Mouse (Mus musculus): Measurements from ENCODE around the gene Six5.

The Six5 gene

GRCm38 (mm10) chr7:19075723-19076585 lies 18.4 kb upstream of the Six5 start, which contains the start of gene Dmwd:
Gene Dmwd, plus strand, starts transcription at chr7:19076227.
- DNase-seq (ENCODE audit: low read depth) = peak; percentile 84

GRCm38 (mm10) chr7:19076586-19076991 lies 17.8 kb upstream of the Six5 start:
- peak; percentile 50 for DNase-seq (ENCODE audit: low read depth)

GRCm38 (mm10) chr7:19077761-19078160 lies 16.6 kb upstream of the Six5 start:
- DNase-seq (ENCODE audit: low read depth) = peak; percentile 90

GRCm38 (mm10) chr7:19078732-19079131 lies 15.7 kb upstream of the Six5 start:
- no peak for DNase-seq (ENCODE audit: low read depth)

GRCm38 (mm10) chr7:19080451-19080950 lies 13.9 kb upstream of the Six5 start:
- DNase-seq (ENCODE audit: low read depth) = no peak

- no peak for DNase-seq (ENCODE audit: low read depth)
These were observed 12.2 kb upstream of the Six5 start for GRCm38 (mm10) chr7:19082171-19082570.

- DNase-seq (ENCODE audit: low read depth) = no peak
These were observed 11.3 kb upstream of the Six5 start for GRCm38 (mm10) chr7:19083096-19083495.

GRCm38 (mm10) chr7:19083701-19084100 lies 10.7 kb upstream of the Six5 start, which contains the start of gene Dmpk:
Gene Dmpk, plus strand, starts transcription at chr7:19083849.
- no peak for DNase-seq (ENCODE audit: low read depth)

- DNase-seq (ENCODE audit: low read depth) = no peak
These were observed 10.1 kb upstream of the Six5 start for GRCm38 (mm10) chr7:19084277-19084771.

- DNase-seq (ENCODE audit: low read depth) = no peak
These were observed 9.4 kb upstream of the Six5 start for GRCm38 (mm10) chr7:19084921-19085473.

GRCm38 (mm10) chr7:19085495-19085894 lies 8.9 kb upstream of the Six5 start:
- DNase-seq (ENCODE audit: low read depth) = no peak

- DNase-seq (ENCODE audit: low read depth) = peak; percentile 80
These were observed 8.4 kb upstream of the Six5 start for GRCm38 (mm10) chr7:19086042-19086441.

GRCm38 (mm10) chr7:19086760-19087159 lies 7.6 kb upstream of the Six5 start:
- DNase-seq (ENCODE audit: low read depth) = no peak

GRCm38 (mm10) chr7:19088813-19089212 lies 5.6 kb upstream of the Six5 start:
- DNase-seq (ENCODE audit: low read depth) = peak; percentile 84

GRCm38 (mm10) chr7:19091913-19092312 lies 2.5 kb upstream of the Six5 start:
- DNase-seq (ENCODE audit: low read depth) = no peak

- DNase-seq (ENCODE audit: low read depth) = peak; percentile 47
These were observed 1.8 kb upstream of the Six5 start for GRCm38 (mm10) chr7:19092381-19093173.

- DNase-seq (ENCODE audit: low read depth) = peak; percentile 89
These were observed 1.2 kb upstream of the Six5 start for GRCm38 (mm10) chr7:19093174-19093521.

GRCm38 (mm10) chr7:19093537-19094385 lies 633 bp upstream of the Six5 start:
- peak; percentile 93 for DNase-seq (ENCODE audit: low read depth)

GRCm38 (mm10) chr7:19094826-19095750 lies 694 bp downstream of the Six5 start:
- peak; percentile 68 for DNase-seq (ENCODE audit: low read depth)

- no peak for DNase-seq (ENCODE audit: low read depth)
These were observed 1.3 kb downstream of the Six5 start for GRCm38 (mm10) chr7:19095751-19096110.
